Mouse (Mus musculus) frontal cortex, postnatal 10 days (tissue): Measurements from ENCODE around the gene Map3k11.
"Not testable (repeated sequence)": the region's sequence is repeated elsewhere in the genome, so short reads cannot be mapped to it uniquely, and the experiment has no call there.

Source experiments
- DNase-seq, 2 experiments: peaks; one replicate each; pipeline ENCODE4 v3.0.0; 2022; ENCODE audit warnings: low spot score in 2 of 2, mixed read lengths in 1 of 2

Gene Map3k11

DNA sequence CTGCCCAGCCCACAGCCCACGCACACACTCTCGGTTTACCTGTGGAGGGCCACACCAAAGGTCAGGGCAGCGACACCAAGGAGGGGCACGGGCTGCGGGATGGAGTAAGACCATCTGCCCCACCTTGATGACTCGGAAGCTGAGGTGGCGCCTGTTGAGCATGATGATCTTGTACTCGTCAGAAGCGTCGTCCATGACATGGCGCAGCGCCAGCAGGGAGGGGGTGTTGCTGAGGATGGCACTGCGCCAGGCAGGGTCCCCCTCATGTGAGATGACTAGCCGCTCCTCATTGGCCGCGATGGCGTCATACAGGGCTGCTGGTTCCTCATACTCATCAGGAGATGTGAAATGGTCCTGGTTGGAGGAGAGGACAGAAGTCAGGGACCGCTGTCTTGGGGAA lies 22.2 kb upstream of the Map3k11 start:
- DNase-seq, result no peak

DNA sequence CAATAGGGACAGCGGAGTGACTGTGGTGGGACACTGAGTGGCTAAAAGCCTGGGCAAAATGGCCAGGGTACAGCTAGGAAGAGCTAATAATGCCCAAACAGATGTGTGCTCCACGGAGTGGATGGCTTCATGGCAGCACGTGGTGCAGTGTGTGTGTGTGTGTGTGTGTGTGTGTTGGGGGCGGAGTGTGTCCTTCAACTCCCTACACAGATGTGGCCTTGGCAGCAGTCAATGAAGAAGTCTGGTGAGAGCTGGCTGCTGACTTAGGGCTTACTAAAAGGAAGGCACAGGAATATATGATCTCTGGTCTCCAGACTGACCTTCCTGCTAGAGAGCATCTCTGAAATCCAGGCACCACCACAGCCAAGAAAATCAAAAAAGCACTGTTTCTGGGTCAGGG lies 20.2 kb upstream of the Map3k11 start:
- DNase-seq, result no peak

DNA sequence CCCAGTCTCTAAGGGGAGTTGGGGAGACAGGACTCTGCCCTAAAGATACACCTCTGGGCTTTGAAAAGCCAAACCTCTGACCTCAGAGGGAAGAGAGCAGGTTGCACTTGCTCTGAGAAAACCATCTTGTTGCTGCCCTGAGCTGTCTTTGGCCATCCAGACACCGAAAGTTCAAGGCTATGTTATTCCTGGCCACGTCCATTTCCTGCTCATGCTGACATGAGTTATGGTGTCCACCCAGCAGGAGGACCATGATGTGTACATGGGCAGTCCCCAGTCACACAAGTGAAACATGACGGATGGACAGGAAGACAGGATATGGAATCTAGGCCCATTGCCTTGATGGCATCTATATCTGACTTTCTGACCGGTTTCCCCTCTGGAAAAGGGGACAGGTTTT lies 8.1 kb upstream of the Map3k11 start:
- DNase-seq, result no peak

DNA sequence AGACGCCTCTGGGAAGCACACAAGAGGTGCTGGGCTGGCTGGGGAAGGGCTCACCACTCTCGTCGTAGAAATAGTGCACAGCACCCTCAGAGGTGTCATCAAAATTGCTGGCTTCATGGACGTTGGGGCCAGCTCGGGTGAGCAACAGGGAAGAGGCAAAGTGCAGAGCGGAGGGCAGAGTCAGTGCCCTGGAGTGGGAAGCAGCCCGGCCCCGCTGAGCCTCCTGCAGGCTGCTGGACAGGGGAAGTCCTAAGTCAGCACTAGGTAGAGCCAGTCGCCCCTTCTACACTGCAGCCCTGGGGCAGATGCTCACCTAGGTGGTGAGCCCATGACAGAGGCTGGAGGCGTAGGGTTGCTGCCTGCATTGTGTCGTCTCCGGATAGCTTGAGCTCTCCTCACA lies 4.3 kb upstream of the Map3k11 start:
- no peak for DNase-seq

DNA sequence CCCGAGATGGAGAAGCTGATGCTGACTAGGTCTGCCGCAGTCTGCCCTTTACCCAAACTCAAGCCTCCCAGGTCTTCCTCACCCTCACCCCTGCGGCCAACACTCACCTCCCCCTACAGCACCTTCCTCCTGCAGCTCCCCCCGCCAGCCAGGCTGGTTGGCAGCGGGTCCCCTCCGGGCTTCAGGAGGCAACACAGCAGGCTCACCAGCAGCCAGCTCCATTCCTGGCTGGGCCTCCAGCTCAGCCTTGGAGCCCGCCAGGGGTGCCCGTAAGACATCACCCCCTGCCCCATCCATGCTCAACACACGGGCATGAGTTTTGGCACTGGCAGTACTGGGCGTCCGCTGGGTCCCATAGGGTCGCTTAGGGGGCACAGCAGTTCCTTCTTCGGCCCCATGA lies 3.6 kb upstream of the Map3k11 start:
- no peak for DNase-seq

DNA sequence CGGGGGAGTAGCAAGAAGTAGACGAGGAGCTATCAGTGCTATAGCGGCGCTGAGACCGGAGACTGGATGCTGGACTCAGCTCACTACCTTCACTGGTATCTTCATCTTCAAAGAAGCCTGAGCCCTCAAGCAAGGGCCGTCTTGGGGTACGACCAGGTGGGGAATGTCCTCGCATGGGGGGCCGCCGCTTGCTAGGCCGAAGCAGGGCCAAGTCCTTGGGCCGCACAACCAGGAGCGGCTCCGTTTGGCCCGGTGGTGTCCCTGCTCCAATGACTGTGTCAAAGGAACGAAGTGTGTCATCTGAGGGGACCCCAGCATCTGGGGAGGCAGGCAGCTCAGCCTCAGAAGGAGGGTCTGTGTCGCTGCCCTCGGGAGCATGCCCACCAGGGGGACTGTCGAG lies 3.1 kb upstream of the Map3k11 start:
- no peak for DNase-seq

DNA sequence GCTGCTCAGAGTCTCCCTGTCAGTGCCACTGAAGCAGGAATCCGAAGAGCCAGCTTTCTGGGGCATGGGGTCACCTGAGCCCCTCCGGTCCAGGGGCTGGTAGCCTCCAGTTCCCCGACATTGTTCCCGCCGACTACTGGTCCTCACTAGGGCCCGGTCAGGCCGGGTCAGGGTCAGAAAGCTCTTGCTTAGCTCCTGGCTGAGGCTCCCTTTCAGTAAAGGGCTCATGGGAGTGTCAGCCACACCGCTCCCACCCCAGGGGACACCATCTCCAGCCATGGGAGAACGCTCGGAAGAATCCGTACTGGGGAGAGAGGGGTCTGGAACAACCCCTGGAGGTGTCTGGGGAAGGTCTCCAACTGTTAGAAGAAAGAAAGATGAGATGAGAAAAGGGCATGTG lies 2.7 kb upstream of the Map3k11 start:
- DNase-seq, result no peak

DNA sequence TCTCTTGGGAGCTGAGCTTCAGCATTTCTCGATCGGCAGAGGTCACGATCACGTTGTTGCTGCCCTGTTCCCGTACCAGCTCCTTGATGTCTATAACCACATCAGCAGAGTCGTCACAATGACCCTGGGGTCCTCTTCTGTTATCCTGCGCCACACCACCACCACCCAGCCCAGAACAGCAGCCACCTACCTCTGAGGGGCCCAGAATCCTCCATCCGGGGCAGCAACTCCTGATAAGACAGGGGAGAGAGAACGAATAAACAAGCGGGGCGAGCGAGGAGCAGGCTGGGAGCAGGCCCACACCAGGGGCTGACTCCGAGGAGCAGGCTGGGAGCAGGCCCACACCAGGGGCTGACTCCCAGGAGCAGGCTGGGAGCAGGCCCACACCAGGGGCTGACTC lies 2.1 kb upstream of the Map3k11 start:
- no peak for DNase-seq

DNA sequence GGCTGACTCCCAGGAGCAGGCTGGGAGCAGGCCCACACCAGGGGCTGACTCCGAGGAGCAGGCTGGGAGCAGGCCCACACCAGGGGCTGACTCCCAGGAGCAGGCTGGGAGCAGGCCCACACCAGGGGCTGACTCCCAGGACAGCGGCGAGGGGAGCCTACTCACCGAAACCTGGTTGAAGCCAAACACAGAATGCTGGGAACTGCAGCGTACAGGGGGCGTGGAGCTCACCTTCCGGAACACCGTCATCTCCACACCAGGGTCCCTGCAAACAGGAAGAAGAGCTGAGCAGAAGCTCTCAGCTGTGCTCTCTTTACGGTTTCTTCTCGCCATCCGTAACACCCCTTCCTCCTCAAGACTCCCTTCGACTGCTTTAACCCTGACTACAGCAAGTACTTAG lies 1.6 kb upstream of the Map3k11 start:
- DNase-seq, result not testable (repeated sequence)

DNA sequence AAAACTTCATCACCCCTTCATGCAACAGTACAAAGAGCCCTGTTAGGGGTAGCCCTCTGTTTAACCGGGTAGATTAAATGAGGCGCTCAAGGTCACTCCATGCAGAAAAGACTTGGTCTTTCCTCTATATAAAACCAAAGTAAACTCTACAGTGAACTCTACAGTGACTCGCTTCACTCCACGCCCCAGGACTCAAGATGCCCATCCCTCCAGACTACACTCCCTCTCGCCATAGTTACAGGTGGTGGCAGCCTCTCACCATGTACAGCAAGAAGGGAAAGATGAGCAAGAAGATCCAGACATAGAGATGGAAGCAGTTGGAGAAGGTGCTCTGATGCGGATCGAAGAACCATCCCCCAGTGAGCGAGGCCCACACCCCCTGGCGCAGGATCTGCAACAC lies 804 bp upstream of the Map3k11 start:
- DNase-seq, result no peak

DNA sequence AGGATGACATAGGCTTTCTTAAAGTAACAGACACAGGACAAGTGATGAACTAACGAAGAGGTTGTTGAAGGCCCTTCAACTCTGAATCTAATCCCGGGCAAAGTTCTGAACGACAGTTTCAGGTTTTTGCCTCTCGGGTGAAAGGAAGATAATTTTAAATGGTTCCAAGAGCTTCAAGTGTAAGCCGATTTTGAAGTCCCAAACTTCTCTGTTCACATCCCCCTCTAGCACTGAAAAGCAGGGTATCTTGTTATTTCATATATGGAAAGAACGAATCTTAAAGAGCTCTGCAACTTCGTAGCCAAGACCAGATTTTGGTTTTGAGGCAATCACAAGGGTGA lies 516 bp downstream of the Map3k11 start:
- no peak for DNase-seq

DNA sequence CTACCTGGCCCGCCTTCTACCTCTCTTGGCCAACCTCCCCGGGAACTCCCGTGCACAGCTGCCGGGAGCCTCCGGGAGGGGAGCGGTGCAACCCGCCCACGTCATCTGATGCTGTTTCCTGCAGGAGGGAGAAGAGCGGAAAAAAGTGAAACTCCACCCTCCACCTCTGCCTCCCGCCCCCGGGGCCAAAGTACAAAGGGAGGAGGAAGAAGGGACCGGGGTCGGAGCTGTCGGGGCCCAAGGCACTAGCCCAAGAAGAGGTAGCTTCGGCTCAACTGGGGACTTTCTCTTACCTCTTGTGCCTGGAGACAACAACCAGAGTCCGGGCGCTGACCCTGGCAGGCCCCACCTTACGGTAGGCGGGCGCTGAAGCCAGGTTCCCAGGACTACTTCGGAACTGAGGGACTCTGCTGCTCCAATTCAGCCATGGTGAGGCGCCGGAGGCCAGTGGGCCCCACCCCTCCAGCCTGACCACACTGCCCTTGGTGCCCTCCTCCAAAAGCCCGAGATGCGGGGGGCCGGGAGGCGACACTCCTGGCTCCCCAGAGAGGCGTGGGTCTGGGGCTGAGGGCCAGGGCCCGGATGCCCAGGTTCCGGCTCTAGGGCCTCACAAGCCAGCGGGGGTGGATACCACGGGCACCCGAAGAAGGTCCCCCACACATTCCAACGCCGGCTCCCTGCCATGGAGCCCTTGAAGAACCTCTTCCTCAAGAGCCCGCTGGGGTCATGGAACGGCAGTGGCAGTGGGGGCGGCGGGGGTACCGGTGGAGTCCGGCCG lies 1.2 kb downstream of the Map3k11 start:
- peak; percentile 74 to 79 for DNase-seq

DNA sequence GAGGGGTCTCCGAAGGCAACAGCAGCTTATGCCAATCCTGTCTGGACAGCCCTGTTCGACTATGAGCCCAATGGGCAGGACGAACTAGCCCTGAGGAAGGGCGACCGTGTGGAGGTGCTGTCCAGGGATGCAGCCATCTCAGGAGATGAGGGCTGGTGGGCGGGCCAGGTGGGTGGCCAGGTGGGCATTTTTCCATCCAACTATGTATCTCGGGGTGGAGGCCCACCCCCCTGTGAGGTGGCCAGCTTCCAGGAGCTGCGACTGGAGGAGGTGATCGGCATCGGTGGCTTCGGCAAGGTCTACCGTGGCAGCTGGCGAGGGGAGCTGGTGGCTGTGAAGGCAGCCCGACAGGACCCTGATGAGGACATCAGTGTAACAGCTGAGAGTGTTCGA lies 1.8 kb downstream of the Map3k11 start:
- no peak for DNase-seq

DNA sequence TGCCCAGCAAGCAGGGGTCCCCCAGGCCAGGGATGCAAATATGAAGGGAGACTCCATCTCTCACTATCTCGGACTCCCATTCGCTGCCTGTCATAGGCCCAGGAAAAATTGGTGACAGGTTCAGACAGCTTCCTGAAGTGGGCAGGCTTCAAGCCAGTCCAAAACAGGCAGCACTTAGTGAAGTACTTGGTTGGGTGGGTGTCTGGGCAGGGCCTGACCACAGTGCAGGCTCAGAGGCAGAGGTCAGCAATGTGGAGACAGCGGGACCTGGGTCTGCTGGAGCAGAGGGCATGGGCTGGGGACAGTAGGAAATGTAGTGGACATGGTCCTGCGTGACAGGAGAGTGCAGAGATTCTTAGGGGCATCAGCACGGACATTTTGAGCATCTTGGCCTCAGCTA lies 3.1 kb downstream of the Map3k11 start:
- DNase-seq, result no peak

DNA sequence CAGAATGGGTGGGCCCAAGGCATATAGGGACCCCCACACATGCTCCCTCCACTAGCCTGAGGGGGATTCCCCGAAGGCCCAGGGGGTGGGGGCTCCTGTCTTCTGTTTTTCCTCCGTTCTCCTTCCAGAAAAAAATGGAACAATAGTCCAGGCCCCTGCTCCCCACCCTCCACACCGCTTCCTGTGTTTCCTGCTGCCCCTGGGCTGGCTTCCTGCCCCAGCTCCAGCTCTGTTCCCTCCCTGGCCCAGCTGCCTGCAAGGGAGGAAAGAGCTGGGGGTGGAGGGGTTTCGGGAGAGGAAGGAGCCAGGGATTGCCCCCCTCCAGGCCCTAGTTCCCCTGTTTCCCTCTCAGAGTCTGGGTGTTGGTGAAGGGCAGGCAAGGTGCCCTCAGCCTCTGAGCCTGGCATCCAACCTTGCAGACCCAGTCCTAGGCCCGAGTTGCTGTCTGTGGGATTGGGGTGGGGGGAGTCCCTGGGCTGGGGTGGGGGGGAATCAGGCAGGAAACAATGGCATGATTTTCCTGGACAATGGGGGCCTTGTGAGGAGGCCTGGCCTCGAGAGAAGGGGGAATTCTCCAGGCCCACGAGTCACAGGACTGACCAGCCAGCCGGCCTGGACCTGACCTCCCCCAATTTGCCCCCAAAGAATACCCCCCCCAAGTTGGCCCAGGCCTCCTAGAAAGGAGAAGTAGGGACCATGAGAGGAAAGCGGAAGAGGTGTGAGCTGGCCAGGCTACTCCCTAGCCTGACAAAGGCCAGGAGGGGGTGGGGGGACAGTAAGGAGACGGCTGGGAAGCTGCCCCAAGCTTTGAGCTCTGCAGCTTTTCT lies 3.8 kb downstream of the Map3k11 start:
- no peak for DNase-seq

DNA sequence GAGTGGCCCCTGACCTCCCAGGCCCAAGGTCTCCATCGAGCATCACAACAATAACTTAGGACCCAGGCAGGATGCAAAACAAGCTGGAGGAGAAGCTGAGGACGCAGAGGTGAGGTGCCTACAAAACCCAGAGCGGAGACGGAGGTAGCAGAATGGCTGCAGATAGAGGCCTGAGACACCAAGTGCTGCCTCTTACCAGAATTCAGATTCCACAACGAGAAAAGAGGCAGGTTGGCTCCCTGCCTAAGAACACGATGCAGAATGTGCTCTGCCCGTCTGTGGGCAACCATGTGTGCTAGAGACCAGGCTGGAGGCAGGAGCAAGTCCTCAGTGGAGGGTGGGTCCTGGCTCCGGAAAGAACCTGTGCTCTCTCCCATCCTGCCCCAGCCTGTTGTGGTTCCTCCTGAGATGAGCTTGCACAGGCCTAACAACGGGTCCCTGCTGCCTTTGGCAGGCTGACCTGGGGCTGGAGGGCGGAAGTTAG lies 4.4 kb downstream of the Map3k11 start:
- no peak for DNase-seq

DNA sequence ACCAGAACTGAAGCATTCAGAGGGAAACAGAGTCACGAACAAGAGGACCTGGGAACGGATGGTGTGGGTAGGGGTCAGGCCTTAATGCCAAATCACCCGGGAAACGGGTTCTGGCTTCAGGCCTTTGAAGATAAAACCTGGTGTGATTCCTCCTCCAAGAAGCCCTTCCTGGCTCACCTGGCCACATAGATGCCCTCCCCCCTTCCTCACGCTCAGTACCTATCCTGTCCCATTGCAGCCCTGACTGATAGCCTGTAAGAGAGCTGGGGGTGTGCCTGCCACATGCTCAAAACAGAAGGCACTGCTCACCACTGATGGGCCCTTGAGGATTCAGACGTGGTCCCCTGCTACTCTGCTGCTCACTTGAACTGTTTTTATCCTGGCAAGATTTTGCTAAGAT lies 5.3 kb downstream of the Map3k11 start:
- no peak for DNase-seq

DNA sequence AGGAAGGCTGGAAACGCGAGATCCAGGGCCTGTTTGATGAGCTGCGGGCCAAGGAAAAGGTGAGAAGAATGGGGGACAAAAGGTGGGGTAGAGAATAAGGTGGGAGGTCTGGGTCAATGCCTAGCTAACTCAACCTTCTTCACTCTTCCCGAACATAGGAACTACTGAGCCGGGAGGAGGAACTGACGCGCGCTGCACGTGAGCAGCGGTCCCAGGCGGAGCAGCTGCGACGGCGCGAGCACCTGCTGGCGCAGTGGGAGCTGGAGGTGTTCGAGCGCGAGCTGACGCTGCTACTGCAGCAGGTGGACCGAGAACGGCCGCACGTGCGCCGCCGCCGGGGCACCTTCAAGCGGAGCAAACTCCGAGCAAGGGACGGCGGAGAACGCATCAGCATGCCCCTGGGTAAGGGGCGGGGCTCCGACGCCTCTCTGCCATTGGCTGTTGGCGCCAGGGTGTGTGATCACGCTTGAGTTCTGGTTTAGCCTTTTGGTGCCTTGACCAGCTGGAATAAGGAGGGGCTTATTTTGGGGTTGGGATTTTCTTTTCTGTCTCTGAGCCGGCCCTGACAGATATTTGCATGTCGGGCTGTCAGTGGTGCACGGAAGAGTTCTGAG lies 7.4 kb downstream of the Map3k11 start:
- DNase-seq, result no peak

DNA sequence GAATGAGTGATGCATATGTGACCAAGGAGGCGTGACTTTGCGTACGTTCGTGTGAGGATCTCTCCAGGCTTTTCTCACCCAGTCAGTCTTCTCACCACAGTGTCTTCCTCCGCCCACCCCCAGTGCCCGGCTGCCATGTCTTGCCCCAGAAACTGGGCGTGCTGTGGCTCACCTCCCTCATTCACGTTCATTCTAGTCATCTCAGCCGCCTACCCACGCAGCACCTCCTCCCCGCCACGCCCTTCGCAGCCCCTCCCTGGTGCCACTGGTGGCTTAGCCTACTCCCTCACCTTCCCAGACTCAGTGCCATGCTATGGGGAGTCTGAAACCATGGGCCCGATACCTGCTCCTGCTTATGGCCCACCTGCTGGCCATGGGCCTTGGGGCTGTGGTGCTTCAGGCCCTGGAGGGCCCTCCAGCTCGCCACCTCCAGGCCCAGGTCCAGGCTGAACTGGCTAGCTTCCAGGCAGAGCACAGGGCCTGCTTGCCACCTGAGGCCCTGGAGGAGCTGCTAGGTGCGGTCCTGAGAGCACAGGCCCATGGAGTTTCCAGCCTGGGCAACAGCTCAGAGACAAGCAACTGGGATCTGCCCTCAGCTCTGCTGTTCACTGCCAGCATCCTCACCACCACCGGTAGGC lies 15.7 kb downstream of the Map3k11 start, which contains the start of gene Kcnk7:
TSS of gene Kcnk7 (plus strand) at position 205 of the 638 bp plus-strand sequence.
- no peak for DNase-seq

DNA sequence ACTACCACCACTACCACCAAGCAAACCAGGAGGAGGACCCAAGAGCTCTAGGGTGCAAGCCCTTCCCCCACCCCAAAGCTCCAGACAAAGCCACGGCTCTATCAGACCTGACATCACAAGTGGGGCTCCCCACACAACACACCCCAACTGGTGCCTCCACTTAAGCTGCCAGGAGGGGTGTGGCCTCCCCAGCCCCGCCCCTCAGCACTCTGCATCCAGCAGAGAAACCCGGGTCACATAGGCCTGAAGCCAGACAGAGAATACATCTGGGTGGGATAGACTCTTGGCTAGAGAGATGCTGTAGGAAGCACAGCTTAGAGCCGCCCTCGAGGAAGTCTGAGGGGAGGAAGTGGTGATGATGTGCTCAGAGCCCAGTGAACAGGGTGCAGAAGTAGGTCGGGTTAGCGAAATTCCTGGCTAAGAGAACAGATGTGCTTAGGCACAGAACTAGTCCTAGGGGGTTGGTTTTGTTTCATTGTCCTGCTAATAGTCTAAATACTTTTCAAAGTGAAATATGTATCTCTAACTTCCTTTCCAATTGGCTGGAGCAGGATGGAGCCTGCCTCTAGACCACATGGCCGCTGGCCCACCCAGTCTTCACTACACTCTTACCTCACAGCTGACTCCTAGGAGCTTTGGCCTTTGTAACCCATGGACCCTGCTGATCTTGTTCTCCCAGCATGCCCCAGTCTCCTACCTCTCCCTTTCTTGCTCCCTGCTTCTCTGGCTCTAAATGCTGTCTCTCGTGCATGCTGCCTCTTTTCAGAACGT lies 16.4 kb downstream of the Map3k11 start:
- DNase-seq, result no peak

DNA sequence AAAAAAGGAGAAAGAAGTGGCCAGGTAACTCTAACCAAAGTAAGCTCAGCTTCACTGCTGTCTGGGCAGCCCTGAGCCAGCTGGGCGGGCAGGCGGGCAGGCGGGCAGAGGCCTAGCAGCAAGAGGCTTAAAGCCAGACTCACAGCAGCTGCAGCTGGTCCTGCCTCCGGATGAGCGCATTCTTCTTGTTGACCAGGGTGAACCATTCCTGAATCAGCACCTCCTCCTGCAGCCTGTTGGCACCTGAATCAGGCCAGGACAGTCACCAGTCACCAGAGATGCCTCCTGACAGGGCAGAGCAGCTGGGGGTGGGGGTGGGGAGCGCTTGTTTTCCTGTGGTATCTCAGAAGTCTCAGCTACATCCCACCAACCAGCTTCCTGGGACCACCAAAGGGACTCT lies 21.5 kb downstream of the Map3k11 start:
- no peak for DNase-seq
